Mouse (Mus musculus) left cerebral cortex, adult 2 months (tissue): ENCODE results near the gene Shmt2. TPM values are rescaled to one million over a fixed set of nuclear protein-coding genes. Genes with fewer than 3 reads are reported as not detected.
A peak's percentile ranks its signal among the peaks of the same experiment; 100 is the strongest.

Experiments
- DNase-seq, 2 experiments: peaks; one replicate each; pipeline ENCODE4 v3.0.0; 2021 to 2022; ENCODE audit warnings: low spot score in 2 of 2, mixed read lengths in 1 of 2; ENCODE audit errors: extremely low spot score in 1 of 2
- H3K27ac ChIP-seq: fragments of 200-600 bp; 2 replicates; pipeline ENCODE4 v1.8.1; 2022
- H3K4me3 ChIP-seq: fragments of 200-600 bp; 2 replicates; pipeline ENCODE4 v1.8.1; 2022
- CTCF ChIP-seq: fragments of 200-600 bp; IDR thresholded peaks from 2 replicates; pipeline ENCODE4 v1.8.1; 2022; ENCODE audit warnings: antibody characterized with exemption, mild to moderate bottlenecking, moderate library complexity
- intact Hi-C: fragments of 180-260 bp; cut with DNase I; formaldehyde crosslinking; loops from one replicate; pipeline ENCODE4 v1.15.1; 2025
- total RNA-seq, 2 experiments: library from RNA; stranded (reverse); gene quantifications; 2 replicates each; pipeline ENCODE4 v1.2.3; 2021

Shmt2 gene
- total RNA-seq, 2 experiments from 2014 or later = 24.1 to 26.0 TPM

DNA sequence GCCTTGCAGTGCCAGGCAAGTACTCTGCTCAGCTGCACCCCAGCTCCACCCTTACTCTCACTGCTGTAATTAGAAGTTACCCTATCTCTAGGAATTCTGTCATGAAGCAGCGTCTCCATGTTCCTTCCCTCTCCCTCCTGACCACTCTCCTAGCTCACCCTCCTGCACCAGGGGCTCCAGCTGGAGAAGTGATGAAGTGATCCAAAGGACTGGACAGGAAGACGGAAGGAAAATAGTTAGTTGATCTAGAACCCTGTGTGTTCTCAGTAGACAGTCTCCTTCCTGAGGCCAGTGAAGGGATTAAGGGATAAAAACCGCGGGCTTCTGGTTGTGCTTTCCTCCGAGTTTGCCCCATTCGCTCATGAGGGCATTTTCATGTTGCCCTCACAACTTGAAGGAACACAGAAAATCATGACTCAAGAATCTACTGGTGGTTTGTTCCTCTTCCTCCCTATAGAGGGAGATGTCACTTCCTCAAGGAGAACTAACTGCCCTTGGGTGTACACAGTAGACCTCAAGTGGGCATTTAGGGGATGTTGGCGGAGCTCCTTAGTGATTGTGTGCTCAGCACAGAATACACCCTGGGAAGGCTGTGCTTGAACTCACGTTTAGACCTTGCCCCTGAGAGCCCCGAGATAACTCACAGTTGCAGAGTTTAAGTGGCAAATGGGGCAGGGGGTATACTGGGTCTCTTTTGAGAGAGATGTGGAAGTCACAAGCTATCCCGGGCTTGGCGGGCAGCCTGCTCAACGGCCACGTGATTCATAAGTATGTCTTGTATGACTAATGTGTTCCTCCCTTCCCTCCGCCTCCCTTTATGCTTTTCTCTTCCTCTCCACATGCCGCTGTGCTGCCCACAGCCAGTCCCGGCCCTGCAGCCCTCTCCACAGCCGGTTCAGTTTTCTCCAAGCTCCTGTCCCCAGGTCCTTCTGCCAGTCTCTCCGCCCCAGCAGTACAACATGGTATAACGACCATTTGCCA lies 41.1 kb downstream of the Shmt2 start:
- Histone ChIP-seq H3K27ac (peak overlapping the region; percentile 28; the same call in 1 of the 2 replicates), H3K4me3 (no peak overlapping the region)
- peak; percentile 25 for TF ChIP-seq CTCF
- intact Hi-C loops = loop anchor here (5.0 kb wide), 1 partner anchor 129 kb away; the partner anchor contains the start of gene Inhbe
- peak; percentile 42 to 69 for DNase-seq

DNA sequence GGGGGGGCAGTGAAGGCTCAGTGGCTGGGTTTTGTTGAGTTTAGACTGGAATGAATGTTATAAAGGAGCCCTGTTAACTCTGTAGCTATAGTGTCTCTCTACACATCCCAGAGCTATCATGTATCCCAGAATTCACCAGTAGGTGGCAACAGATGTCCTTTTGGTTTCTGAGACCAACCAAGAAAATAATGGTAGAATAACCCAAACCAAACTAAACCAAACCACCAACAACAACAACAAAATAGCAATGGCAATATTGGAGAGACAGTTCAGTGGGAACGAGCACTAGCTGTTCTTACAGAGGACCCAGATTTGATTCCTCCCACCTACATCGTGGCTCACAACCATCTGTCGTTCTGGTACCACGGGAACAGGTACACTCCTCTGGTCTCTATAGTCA lies 43.1 kb downstream of the Shmt2 start:
- H3K4me3 ChIP-seq = no peak overlapping the region
- no peak for DNase-seq
- intact Hi-C loops = no loop called here
- peak; percentile 63 for TF ChIP-seq CTCF
- no peak overlapping the region for H3K27ac ChIP-seq

DNA sequence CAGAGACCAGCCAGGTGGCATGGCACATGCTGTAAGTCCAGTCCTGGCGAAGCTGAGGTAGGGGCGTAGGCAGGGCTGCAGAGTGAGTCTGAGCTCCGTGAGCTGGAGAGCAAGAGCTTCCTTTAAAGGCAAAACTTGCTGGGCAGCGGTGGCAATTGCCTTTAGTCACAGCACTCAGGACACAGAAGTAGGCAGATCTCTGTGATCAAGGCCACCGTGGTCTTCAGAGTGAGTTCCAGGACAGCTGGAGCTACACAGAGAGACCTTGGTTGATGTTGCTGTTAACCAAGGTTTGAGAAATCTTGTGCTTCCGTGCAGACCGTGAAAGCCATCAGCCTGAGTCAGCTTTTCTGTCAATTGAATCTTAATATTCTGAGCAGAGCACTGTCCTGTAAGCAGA lies 44.9 kb downstream of the Shmt2 start:
- no peak overlapping the region for H3K4me3 ChIP-seq
- DNase-seq = no peak
- intact Hi-C loops = no loop called here
- no peak for TF ChIP-seq CTCF
- peak overlapping the region; percentile 1; the same call in 1 of the 2 replicates for H3K27ac ChIP-seq

DNA sequence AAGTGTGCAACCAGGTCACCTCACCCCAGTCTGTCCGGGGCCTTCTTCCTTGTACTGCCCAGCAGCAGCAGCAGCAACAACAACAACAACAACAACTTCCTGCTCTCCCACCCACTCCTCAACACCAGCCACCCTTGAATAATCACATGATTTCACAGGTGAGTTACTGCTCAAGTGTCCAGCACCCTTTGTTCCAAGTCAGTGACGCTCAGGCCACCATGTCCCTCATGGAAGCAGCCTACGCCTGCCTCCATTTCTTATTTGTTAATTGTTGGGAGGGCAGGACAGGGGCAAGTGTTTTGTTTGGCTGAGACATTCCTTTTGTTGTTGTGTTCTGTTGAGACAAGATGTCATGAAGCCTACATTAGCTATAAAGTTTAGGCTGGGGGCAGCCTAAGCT lies 45.7 kb downstream of the Shmt2 start:
- Histone ChIP-seq H3K27ac (no peak overlapping the region), H3K4me3 (no peak overlapping the region)
- intact Hi-C loops = no loop called here
- no peak for TF ChIP-seq CTCF
- DNase-seq = no peak

DNA sequence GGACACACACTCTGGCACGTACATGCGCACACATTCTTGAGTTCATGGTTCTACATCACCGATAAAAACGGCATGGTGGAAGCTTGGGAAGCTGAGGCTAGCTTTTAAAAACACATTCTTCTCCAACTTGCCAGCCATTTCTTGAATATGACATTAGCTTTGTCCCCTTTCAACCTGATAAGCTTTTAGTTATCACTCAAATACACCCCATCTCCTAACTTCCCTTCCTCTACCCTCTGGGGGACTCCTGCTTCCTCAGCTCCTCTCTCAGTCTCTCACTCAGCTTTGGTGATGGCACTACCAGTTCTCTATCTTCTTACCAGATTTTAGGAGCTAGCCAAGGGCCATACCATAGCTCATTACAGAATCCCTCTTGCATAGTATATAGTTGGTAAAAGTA lies 47.1 kb downstream of the Shmt2 start:
- intact Hi-C loops = no loop called here
- Histone ChIP-seq H3K27ac (no peak overlapping the region), H3K4me3 (no peak overlapping the region)
- DNase-seq = no peak
- no peak for TF ChIP-seq CTCF

DNA sequence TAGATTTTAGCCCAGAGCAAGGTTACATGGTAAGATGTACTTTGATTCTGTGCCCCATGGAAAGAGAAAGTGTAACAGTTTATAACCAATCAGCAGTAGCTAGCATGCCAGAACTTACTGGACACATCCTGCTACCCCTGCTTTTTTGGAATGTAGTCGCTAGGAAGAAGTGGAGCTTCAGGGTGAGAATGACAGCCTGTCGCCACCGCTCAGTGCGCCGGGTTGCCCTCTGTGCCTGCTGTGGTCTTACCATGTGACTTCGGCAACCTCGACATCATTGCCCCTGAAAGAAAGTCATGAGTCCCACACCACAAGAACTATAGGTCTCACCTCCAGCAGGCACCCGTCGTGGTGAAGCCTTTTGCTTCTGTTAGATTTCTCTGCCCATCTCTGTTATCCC lies 49.5 kb downstream of the Shmt2 start:
- H3K27ac ChIP-seq = no peak overlapping the region
- no peak for TF ChIP-seq CTCF
- DNase-seq = no peak
- intact Hi-C loops = no loop called here
- no peak overlapping the region for H3K4me3 ChIP-seq

DNA sequence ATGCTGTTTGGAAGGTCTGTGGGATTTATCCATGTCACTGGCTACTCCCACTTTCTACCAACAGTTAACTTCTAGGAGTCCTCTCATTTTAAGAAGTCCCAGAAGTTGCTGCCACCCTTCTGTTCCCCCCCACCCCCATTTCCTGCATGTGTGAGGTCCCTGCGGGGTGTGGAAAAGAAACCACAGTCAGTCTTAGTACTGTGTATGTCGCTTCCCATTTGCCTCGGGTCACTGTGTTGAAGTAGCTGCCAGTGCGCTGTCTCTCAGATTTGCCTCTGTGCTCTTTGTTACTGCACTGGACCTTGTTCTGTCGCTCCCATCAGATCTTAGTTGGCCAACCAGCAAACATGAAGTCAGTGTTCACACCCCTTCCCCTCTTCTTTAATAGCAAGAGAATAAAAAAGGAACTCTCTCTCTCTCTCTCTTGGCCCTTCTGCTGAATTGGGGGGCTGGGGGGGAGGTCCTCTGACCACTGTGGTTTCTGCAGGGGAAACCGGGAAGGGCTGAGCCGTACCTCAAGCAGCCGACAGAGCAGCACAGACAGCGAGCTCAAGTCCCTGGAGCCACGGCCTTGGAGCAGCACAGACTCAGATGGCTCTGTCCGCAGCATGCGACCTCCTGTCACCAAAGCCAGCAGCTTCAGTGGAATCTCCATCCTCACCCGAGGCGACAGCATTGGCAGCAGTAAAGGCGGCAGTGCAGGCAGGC lies 50.8 kb downstream of the Shmt2 start:
- no peak for TF ChIP-seq CTCF
- DNase-seq = no peak
- intact Hi-C loops = no loop called here
- Histone ChIP-seq H3K4me3 (no peak overlapping the region), H3K27ac (no peak overlapping the region)

Other genes starting within 250 kb of the Shmt2 start
- gene Mbd6, start 233.4 kb downstream of the Shmt2 start, total RNA-seq = 10 to 100 TPM; 42.2 to 52.4 TPM
- gene Mars, start 210.7 kb downstream of the Shmt2 start, total RNA-seq = 10 to 100 TPM; 55.3 to 61.5 TPM
- 1 to 10 TPM in 1 of 2 experiments, under 1 TPM in 1; 0.47 to 1.2 TPM for gene Arhgap9, start 200.5 kb downstream of the Shmt2 start, total RNA-seq
- 1 to 10 TPM; 3.3 to 4.5 TPM for gene Gli1, start 180.5 kb downstream of the Shmt2 start, total RNA-seq
- under 1 TPM in 1 of 2 experiments, not detected in 1; 0.29 TPM for gene Inhbe, start 168.0 kb downstream of the Shmt2 start, total RNA-seq
- not detected for gene Inhbc, start 152.0 kb downstream of the Shmt2 start, total RNA-seq
- gene R3hdm2, start 142.1 kb downstream of the Shmt2 start, total RNA-seq = 100 to 1,000 TPM; 365 to 382 TPM
- 1 to 10 TPM; 2.6 to 9.9 TPM for gene Stac3, start 20.8 kb downstream of the Shmt2 start, total RNA-seq
- gene Ndufa4l2, start 7.5 kb downstream of the Shmt2 start, total RNA-seq = 1 to 10 TPM; 4.2 to 5.6 TPM
- 1 to 10 TPM; 5.4 to 5.5 TPM for gene Nxph4, start 12.1 kb upstream of the Shmt2 start, total RNA-seq
- gene Lrp1, start 98.7 kb upstream of the Shmt2 start, total RNA-seq = 100 to 1,000 TPM; 341 to 357 TPM
- gene Stat6, start 120.5 kb upstream of the Shmt2 start, total RNA-seq = 10 to 100 TPM; 11.4 to 12.9 TPM
- 1 to 10 TPM; 4.1 to 4.7 TPM for gene Nemp1, start 144.5 kb upstream of the Shmt2 start, total RNA-seq
- gene Nab2, start 146.1 kb upstream of the Shmt2 start, total RNA-seq = 10 to 100 TPM; 44.9 to 67.4 TPM
- gene Myo1a, start 182.7 kb upstream of the Shmt2 start, total RNA-seq = 1 to 10 TPM; 1.2 to 1.4 TPM
- gene Tac2, start 202.0 kb upstream of the Shmt2 start, total RNA-seq = 10 to 100 TPM; 13.9 to 14.9 TPM
- gene Zbtb39, start 217.1 kb upstream of the Shmt2 start, total RNA-seq = 10 to 100 TPM in 1 of 2 experiments, 1 to 10 TPM in 1; 9.8 to 10.3 TPM
- gene Gpr182, start 229.3 kb upstream of the Shmt2 start, total RNA-seq = 1 to 10 TPM; 1.5 to 2.8 TPM
- under 1 TPM; 0.23 to 0.28 TPM for gene Rdh1, start 237.3 kb upstream of the Shmt2 start, total RNA-seq
- not detected for gene Rdh16f1, start 237.3 kb upstream of the Shmt2 start, total RNA-seq